Mouse (Mus musculus) urinary bladder, adult 18-20 months (tissue): ENCODE results near the gene Pwwp2b.

ENCODE experiments used
- DNase-seq, 2 experiments: peaks; one replicate each; pipeline ENCODE4 v3.0.0; 2022; ENCODE audit warnings: low spot score in 2 of 2, mixed read lengths in 2 of 2

Pwwp2b gene

DNA sequence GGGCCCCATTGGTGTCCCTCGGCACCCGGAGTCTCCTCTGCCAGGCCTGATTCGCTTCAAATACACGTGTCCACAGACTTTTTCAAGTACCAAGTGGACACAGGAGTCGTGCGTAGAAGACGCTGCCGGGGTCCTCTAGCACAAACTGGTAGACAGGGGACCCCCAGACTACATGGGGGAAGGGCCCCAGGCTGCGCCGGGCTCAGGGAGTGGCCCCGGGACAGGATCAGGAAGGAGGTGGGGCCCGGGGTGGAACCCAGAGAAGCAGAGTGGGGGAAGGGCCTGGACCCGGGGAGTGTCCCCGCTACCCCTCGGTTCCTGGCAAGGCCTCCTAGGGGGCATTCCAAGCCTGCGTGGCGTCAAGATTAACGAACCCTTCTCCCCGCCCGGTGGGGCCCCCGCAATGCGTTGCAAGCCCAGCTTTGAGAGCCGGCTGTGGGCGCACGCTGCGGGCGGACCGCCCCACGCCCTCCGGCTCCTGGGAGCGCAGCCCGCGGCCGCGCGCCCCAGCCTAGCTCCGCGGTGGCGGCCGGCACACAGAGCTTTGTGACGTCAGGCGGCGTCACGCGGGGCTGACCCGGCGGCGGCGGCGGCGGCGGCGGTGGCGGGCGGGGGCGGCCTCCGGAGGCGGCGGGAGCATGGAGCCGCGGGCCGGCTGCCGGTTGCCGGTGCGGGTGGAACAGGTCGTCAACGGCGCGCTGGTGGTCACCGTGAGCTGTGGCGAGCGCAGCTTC, at the start of gene Pwwp2b:
Gene Pwwp2b, plus strand, starts transcription at position 602 of the 734 bp plus-strand sequence.
- peak; percentile 81 to 92 for DNase-seq

DNA sequence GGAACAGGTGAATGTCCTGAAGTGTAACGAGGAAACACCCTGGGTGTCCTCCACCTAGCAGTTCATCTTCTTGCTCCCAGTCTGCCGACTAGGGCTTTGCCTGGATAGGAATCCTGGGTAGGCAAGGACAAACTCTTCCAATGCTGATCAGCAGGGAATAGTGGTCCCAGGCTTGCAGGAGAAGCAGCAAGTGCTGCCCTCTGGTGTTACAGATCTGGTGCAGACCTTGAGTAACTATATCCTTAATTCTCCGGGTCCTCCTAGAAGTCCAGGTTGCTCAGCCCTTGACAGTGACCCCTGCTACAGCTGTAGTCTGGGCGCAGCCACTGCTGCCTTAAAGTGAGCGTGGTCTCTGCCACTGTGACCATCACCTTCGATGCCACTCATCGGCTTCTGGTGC, 48.2 kb upstream of the Pwwp2b start:
- DNase-seq: no peak

DNA sequence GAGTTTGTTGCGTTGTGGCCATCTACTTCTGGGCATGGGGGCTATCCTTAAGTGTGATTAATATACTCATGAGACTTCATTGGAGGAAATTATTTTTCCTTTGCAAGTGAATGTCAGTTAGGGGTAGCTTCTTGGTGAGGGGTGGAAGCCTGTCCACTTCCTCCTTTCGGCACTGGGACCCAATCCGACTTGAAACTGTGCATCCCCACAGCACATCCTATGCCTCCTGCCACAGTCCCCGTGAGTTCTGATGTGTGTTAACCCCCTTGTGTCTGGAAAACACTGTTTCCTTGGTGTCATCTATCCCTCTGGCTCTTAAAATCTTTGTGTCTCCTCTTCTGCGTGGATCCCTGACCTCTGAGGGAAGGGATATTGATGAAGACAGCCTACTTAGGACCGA, 47.1 kb upstream of the Pwwp2b start:
- no peak for DNase-seq

DNA sequence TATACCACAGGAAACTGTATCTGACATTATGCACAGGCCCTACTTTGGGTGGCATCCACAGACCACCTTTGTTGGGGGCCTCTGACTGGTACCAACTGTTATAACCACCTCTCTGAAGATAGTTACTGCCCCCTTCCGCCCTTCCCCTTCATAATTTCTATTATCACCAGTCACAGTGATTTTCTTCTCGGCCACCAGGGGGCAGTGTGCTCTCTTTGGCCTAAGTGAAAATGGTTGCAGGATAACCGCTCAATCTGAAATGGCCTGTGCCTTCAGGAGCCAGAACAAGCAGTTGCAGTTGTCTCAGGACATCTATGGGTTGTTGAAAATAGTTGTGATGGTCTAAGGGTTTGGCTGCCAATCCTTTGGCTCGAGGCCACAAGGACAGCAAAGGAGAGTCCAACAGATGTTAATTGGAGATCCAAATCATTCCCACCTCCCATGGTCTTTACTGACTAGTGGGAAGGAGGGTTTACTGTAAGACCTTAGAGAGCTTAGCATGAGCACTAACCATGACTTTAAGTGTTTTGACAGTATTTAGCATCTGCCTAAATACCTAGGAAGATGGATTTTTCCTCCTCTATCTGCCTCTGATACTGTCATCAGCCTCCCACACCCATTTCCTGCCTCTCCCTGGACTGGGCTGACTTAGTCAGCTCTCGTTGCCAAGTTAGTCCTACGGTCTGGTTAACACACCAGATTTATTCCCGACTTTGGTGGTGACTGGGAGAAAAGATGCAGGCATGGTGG, 40.1 kb upstream of the Pwwp2b start:
- no peak for DNase-seq

DNA sequence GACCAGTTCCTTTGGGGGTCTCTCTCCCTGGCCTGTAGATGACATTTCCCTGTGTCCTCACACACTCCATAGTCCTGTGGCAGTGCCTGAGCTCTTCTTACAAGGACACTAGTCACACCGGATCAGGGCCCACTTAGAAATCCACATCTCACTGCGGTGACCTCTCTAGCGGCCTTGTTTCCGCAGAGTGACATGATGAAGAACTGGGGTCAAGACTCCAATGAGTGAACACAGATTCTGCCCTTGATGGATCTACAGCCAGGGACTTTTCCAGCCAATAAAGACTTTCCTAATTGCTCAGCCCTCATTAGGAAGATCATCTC, 39.5 kb upstream of the Pwwp2b start:
- no peak for DNase-seq

DNA sequence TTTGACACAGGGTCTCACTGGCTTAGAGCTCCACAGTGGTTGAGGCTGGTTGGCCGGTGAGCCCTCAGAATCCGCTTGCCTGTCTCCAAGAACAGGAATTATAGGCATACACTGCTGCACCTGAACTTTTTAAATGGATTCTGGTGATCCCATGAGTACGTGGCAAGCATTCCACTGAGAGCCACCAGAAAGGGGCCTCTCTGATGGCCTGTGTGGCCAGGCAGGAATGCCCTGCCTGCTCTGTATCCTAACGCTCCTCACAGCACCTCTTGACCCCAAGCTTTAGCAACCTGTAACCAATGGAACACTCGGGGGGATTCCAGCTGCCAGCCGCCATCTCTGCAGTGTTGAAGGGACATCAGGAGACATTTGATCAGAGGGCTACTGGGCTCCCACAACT, 36.5 kb upstream of the Pwwp2b start:
- DNase-seq: no peak

DNA sequence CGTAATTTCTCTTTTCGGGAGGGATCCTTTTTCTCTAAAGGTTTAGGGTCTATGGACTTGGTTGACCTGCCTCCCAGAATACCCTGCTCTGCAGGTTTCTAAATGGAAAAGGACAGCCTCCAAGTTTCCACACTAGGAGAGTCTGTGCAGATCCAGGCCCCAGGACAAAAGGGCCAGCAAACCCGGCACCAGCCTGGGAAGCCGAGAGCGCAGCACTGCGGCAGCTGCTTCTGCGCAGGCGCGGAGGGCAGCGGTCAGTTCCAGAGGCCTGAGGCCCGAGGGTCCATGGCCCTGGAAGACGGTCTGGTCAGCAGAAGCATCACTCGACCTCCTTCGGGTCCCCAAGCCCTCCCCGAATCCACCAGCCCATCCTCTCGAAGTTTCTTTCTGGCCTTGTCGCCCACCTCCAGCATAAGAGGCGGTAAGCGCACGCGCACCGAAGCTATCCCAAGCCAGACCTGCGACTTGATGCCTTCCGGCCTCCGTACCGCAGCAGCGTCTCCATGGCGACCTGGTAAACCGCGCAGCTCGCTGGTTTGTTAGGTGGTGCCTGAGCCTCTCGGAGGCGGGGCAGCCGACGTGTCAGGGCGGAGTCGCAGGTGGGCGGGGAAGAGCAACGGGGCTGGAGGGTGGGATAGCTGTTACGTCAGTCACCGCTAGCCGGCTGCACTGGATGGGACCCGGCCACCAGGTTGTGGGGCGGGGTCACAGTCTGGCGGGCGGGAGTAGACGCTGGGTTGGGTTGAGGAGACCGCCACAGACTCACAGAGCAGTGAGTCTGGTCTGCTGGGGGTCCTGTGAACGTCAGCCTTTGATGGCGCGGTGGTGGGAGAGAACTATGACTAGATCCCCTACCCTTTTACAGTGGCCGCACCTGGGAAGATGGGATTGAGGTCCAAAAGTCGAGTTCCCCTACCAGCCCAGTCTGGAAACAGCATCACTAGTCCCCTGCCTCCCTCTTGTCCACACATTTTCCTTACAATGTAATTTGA, 35.2 kb upstream of the Pwwp2b start, which contains the start of the genes Lrrc27 and Stk32c:
Gene Lrrc27, plus strand, starts transcription at position 235 of the 992 bp plus-strand sequence.
Gene Stk32c, minus strand, starts transcription at position 554 of the 992 bp plus-strand sequence.
- DNase-seq: peak; percentile 96 to 98

DNA sequence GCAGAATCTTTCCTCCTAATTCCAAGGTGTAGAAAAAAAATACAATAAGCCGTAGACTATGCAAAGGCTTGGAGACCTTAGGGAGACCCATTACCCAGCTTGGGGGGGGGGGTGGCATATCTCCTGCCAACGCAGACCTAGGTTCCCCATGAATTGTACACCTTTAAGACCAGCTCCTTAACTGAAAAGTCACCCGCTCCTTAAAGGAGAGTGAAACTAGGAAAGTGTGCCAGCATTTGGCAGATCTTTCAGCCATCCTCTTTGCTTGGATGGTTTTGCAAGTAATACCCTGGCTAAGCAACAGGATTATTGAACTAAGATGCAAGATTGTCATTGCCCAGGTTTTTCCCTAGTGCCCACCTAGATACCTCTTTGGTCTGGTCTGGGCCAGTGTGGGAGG, 34.5 kb upstream of the Pwwp2b start:
- DNase-seq: no peak

DNA sequence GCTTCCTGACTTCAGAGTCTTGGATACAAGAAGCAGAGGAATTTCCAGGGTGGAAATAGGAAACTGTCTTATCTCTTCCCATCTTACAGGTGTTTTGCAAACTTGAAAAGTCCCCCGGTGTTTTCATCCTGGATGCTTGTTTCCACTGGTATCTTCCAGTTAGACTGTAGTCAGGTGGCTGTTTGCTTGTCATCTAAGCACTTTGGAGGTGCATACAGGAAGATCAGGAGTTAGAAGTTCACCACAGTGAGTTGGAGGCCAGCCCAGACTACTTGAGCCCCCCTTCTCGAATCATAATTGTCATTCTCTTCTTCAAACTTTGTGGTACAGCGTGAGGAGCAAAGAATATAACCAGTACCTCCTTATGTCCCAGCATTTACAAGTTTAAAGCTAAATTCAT, 34.1 kb upstream of the Pwwp2b start:
- DNase-seq: no peak

DNA sequence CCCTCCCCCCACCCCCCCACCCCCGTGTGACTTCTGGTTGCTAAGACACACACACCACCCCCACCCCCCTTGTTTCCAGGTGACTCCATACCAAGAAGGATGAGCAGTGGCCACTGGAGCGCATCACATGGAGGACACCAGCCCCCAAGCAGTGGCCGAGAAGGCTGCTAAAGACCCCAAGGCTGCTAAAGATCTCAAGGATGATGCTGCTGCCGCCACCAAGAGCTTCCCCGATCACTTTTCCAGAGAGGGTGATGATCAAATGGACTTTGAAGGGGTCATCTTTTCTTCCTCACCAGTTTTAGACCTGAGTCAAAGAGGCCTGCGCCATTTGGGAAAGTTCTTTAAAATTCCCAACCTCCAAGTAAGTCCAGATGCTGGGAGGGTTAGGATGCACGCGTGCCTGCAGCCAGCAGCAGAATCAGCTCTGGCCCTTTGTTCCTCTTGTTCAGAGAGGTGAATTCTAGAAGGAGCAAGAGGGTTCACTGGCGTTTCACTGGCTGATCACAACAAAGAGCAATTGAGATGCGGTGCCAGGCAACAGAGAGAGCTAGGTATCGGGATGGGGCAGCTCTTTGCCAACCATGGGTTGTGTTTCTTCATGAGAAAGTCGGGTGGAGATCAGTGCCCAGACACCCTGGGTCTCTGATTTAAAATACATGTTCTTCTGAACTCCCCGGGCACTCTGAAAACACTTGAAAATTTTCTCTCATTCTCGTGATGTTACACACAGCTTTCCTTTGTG, 33.5 kb upstream of the Pwwp2b start:
- DNase-seq: no peak

DNA sequence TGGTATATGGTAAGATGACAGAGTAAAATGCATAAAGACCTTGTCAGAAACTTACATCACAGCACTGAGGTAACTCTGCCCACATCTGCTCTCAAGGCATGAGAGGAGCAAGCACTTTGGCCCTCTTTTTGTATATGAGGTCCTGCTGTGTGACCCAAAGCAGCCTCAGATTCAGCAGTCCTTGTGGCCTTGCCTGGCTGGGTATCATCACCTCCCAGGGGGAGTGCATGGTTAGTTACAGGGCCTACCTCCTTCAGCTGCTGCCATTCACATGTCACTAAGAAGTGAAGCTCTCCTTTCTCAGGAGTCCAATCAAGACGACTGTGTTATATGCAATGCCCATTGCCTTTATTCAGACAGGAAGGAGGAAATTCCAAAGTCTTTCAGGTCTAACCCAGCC, 32.8 kb upstream of the Pwwp2b start:
- DNase-seq: no peak

DNA sequence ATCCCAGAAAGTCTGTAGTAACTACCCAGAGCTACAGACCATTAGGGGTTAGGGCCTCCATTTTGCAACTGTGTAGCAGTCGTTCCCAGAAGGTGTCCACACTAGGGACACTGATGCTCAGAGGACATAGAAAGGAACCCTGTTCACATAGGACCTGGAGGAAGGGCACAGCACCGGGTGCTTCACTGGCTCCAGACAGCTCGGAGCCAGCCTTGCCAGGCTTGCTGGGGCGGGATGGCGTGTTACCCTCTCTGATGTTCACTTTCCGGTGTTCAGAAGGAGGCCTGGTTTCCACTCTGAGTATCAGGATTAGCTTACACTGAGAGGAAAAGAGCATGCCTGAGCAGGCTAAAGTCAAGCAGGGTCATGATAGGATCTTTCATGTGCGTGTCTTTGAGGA, 32.3 kb upstream of the Pwwp2b start:
- DNase-seq: no peak

DNA sequence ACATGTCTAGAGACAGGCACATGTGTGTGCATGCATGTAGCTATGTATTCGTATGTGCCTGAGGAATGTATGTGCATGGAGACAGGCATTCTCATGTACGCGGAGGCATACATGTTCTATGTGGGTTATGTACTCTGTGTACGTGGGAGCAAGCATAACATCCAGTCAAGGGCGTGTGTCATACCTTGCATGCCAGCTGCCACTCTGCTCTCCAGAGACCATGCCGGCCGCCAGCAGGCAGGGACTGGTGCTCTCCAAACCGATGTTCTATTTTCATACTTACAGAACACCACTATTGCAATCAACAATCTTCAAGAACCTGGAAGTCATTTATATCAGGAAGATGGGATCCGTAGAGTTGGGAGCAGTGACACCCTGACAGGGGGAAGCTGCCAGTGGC, 31.8 kb upstream of the Pwwp2b start:
- DNase-seq: no peak

DNA sequence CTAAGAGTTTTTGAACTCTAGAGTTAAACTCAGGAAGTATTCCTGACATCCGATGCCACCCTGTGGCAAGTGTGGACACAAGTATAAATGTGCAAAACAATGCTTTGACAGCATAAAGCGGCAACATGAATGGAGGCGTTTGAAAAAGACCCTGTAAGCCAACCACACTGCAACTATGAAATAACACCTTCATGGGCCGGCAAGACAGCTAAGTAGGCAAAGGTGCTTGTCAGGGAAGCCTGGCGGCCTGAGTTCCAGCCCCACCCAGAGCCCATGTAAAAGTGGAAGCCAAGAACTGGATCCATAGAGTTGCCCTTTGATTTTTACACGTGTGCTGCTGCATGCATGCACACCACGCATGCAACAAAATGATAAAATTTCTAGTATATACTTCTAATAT, 31.2 kb upstream of the Pwwp2b start:
- no peak for DNase-seq

DNA sequence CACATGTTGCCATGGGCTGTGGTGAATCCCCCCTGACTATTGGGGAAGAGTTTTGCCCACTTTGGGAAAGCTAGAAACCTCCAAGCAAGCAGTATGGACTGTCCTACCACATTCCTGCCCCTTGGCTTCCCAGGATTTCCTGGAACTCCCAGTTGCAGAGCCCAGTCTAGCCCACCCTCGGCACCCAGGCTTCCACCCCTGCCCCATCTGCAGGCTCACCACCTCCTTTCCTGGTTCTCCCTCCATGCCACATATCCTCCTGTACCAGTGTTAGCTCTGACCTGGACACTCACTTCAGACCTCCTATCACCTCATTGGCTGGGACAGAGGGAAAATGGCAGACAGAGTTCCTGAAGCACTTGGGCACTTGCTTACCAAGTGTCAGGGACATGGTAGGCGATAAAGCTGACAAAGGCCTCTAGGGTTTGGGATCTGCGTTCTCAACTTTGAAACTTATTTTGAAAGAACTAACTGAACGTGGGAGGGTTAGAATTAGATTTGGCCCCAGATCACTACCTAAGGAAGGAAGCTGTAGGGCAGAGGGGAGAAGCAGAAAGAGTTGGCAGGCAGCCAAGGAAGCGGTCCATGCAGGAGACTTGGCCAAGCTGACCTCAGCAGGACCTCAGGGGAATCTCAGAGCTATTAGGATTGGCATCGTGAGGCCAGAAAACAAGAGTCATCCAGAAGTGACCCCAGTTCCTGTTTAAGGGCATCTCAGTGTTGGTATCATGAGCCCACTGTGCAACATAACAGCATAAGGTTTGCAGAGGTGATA, 29.5 kb upstream of the Pwwp2b start:
- no peak for DNase-seq

DNA sequence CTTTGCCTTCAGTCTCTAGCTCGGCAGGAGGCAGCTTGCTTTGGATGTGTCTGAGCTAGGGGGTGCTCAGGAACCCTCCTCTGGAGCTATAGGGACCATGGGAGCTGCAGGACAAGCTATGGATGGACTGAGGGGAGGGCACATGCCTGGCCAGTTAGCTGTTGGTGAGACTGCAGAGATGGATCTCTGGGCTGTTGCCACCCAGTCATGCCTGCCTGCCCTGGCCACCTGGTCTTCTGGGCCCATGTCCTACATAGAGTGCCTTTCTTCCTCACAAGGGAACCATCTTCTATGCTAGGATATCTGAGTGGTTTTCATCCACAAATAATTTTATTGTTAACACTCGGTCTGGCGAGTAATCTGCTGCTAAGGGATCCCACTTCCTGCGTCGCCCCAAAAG, 28.8 kb upstream of the Pwwp2b start:
- DNase-seq: no peak

DNA sequence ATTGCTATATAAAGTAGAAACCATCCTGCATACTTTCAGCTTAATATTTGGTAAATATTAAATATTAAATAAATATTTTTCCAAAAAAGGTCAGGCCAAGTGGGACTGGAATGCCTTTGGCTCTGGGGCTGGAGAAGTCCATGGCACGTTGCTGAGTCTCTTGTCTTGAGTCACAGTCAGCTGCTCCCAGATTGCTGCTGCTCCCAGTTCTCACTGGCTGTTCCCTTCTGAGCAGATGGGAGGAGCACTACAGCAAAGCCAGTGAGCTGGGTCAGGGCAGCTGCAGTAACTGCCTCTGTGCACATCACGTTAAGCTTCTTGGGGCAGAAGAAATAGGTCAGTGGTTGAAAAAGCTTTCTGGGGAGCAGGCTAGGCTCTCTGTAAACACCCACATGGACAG, 28.0 kb upstream of the Pwwp2b start:
- peak in 1 of 2 experiments; percentile 22 for DNase-seq

DNA sequence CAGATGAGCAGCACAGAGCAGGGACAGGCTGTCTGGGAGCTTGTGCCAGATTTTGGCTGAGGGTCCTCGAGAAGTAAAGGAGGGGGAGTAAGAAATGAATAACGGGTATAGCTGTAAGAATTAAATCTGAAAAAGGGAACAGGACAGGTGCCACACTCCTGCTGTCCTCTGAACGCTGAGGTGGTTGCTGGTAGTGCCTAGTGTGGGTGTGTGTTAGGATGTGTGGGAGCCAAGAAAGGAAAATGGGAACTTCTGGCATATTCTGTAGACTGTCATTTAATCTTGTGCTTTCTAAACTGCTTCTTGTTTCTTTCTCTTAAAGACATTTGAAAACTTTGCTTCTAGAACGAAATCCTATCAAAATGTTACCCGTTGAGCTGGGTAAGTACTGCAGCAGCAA, 27.2 kb upstream of the Pwwp2b start:
- no peak for DNase-seq

DNA sequence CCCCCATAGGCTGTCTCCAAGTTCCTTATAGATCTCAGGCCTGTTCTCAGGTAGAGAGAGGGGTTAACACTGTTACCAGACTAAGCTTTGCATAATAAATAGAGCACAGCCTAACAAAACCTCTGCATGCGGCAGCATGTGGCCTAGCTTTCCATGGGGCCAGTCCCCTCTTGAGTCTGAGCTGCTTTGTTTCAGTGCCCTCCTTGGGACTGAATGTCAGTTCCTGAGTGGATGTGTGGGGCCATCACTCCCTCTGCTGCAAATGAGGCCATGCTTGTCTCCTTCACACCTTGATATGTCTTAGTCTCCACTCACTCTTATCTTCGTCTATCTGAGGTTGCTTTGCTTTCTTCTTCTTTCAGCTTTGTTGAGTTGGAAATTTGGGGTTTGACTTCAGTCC, 26.4 kb upstream of the Pwwp2b start:
- no peak for DNase-seq

DNA sequence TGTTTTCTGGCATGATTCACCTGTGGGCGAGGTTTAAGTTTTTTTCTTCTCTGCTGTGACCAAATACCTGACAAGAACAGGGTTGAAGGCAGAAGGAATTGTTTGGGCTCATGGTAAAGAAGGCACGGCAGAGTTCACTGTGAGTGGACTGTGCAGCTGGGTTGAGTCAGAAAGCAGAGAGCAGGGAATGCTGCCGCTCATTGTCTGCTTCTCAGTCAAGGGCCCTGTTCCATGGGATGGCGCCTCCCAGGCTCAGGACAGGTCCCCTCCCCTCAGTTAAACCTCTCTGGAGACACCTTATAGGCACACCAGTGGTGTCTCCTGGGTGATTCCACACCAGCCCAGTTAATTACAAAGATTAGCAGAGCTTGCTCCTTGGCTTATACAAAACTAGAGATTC, 25.9 kb upstream of the Pwwp2b start:
- no peak for DNase-seq

DNA sequence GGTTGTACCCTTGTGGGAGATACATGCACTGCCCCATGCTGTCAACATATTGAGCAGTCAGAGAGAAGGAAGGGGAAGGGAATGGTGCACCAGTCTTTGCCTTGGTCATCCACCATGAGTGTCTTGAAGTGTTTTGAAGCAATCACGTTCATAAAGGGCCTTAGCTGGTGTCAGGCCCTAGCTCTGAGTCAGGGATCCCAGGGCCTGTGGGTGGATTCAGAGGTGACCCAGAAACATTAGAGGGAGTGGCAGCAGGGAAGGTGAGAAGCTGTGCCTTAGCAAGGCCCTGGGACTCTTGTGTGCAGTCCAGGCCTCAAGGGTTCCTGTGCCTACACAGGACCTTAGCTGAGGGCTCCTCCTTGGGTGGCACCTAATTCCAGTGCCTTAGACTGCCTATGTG, 24.2 kb upstream of the Pwwp2b start:
- no peak for DNase-seq
